Mouse (Mus musculus) heart, postnatal 0 days (tissue): ENCODE data around the gene Olfr171. TPM values are rescaled to one million over a fixed set of nuclear protein-coding genes. Genes with fewer than 3 reads are reported as not detected.
A peak's percentile ranks its signal among the peaks of the same experiment; 100 is the strongest.
"Not testable (repeated sequence)": the region's sequence is repeated elsewhere in the genome, so short reads cannot be mapped to it uniquely, and the experiment has no call there.

ENCODE experiments used
- ATAC-seq: fragments of 200-750 bp; cut with Nextera tagmentation; 2 replicates; pipeline ENCODE4 v1.8.0; 2017; ENCODE audit warnings: low read depth, moderate number of reproducible peaks, moderate library complexity; ENCODE audit not compliant: insufficient read depth
- DNase-seq: peaks from one replicate; pipeline ENCODE4 v3.0.0-alpha.2; 2016; ENCODE audit warnings: low spot score
- H3K27ac ChIP-seq: fragments of 300-500 bp; sonication (generic); 2 replicates; pipeline ENCODE4 v1.5.1; 2014; ENCODE audit warnings: low read depth, mild to moderate bottlenecking
- H3K27me3 ChIP-seq: fragments of 300-500 bp; sonication (generic); 2 replicates; pipeline ENCODE4 v1.6.1; 2014; ENCODE audit warnings: low read length, mixed read lengths; ENCODE audit not compliant: control insufficient read depth, insufficient read depth
- H3K36me3 ChIP-seq: fragments of 300-500 bp; sonication (generic); replicated peaks from 2 replicates; pipeline ENCODE4 v1.6.1; 2014; ENCODE audit warnings: low read length, mixed read lengths; ENCODE audit not compliant: control insufficient read depth, insufficient read depth
- H3K4me1 ChIP-seq: fragments of 300-500 bp; sonication (generic); 2 replicates; pipeline ENCODE4 v1.6.1; 2014; ENCODE audit warnings: antibody characterized with exemption; ENCODE audit not compliant: control insufficient read depth, insufficient read depth
- H3K4me2 ChIP-seq: fragments of 300-500 bp; sonication (generic); 2 replicates; pipeline ENCODE4 v1.6.1; 2014; ENCODE audit warnings: low read depth, mild to moderate bottlenecking, low read length, moderate library complexity
- H3K4me3 ChIP-seq: fragments of 300-500 bp; sonication (generic); 2 replicates; pipeline ENCODE4 v1.5.1; 2014; ENCODE audit warnings: low read depth, low read length
- H3K9ac ChIP-seq: fragments of 300-500 bp; sonication (generic); replicated peaks from 2 replicates; pipeline ENCODE4 v1.6.1; 2014; ENCODE audit warnings: low read depth, low read length, mixed read lengths
- H3K9me3 ChIP-seq: fragments of 300-500 bp; sonication (generic); replicated peaks from 2 replicates; pipeline ENCODE4 v1.6.1; 2016; ENCODE audit warnings: low read length; ENCODE audit not compliant: control insufficient read depth
- CTCF ChIP-seq: IDR thresholded peaks from 2 replicates; pipeline ENCODE4 v1.5.1; 2016; ENCODE audit warnings: antibody characterized with exemption, control low read depth, low read depth
- EP300 ChIP-seq: IDR thresholded peaks from 2 replicates; pipeline ENCODE4 v1.6.1; 2016; ENCODE audit warnings: antibody characterized with exemption, low read depth
- WGBS: fragments of 180-500 bp; shearing (Covaris S2); extraction: QIAGEN DNeasy Blood & Tissue Kit; methylation state at CpG from one replicate; pipeline ENCODE4 v1.1.7; 2014; 5-methylcytosine and 5-hydroxymethylcytosine counted together
- polyA plus RNA-seq: library from polyadenylated mRNA; unstranded; fragments of >200 nt; fragmentation: Nextera tagmentation; extraction: Ambion mirVana; gene quantifications from 2 replicates; pipeline ENCODE4 v1.2.1, GENCODE M21; 2015
- total RNA-seq: library from RNA; depleted of rRNA; stranded (reverse); fragments of >200 nt; gene quantifications from 2 replicates; pipeline ENCODE4 v1.2.3, GENCODE M21; 2014; ENCODE audit warnings: low replicate concordance; rRNA removed

Olfr171 gene
- total RNA-seq (not detected in 2 replicates), polyA plus RNA-seq (not detected in 2 replicates)

GRCm38 (mm10) chr16:19629816-19630215 is at the start of gene Olfr171:
TSS of gene Olfr171 (minus strand) at chr16:19629916.
- Histone ChIP-seq H3K4me1 (no peaks in the 10 kb centered on the region), H3K27me3 (no peaks in the 10 kb centered on the region), H3K27ac (no peak within 1 kb of the TSS), H3K36me3 (no peaks in the 10 kb centered on the region), H3K9me3 (no peaks in the 10 kb centered on the region), H3K4me3 (no peak within 1 kb of the TSS), H3K9ac (no peak within 1 kb of the TSS), H3K4me2 (no peak within 1 kb of the TSS)
- 70% methylated on average over 1 of the region's 1 CpGs for WGBS
- ATAC-seq: no peak
- TF ChIP-seq EP300: no peak
- no peak for TF ChIP-seq CTCF
- no peak for DNase-seq

GRCm38 (mm10) chr16:19670768-19671357 is 41.1 kb upstream of the Olfr171 start:
- TF ChIP-seq EP300 (no peak), CTCF (no peak)
- Histone ChIP-seq H3K9me3 (no peaks in the 10 kb centered on the region), H3K36me3 (no peaks in the 10 kb centered on the region), H3K4me3 (no peak overlapping the region), H3K4me1 (no peaks in the 10 kb centered on the region), H3K27ac (no peak overlapping the region), H3K9ac (no peak overlapping the region), H3K27me3 (no peaks in the 10 kb centered on the region), H3K4me2 (no peak overlapping the region)
- ATAC-seq (no peak), DNase-seq (no peak)
- WGBS: 76% methylated on average over 2 of the region's 2 CpGs

GRCm38 (mm10) chr16:19666312-19666711 is 36.6 kb upstream of the Olfr171 start:
- Histone ChIP-seq H3K27me3 (no peaks in the 10 kb centered on the region), H3K36me3 (no peaks in the 10 kb centered on the region), H3K27ac (no peak overlapping the region), H3K9me3 (no peaks in the 10 kb centered on the region), H3K4me2 (no peak overlapping the region), H3K9ac (no peak overlapping the region), H3K4me3 (no peak overlapping the region), H3K4me1 (no peaks in the 10 kb centered on the region)
- no peak for TF ChIP-seq EP300
- peak; percentile 42 for TF ChIP-seq CTCF
- peak; percentile 7 for DNase-seq
- ATAC-seq: no peak
- 47% methylated on average over 1 of the region's 1 CpGs for WGBS

GRCm38 (mm10) chr16:19611782-19612181 is 17.9 kb downstream of the Olfr171 start, which contains the start of gene Olfr170:
TSS of gene Olfr170 (minus strand) at chr16:19611882.
- H3K4me1 ChIP-seq, H3K27me3 ChIP-seq, H3K9me3 ChIP-seq, DNase-seq, H3K36me3 ChIP-seq, ATAC-seq, H3K4me3 ChIP-seq, H3K4me2 ChIP-seq, H3K27ac ChIP-seq, H3K9ac ChIP-seq: not testable (repeated sequence)
- WGBS: 62% methylated on average over 2 of the region's 2 CpGs

- Histone ChIP-seq H3K4me2 (no peak overlapping the region), H3K36me3 (no peaks in the 10 kb centered on the region), H3K27ac (no peak overlapping the region), H3K27me3 (no peaks in the 10 kb centered on the region), H3K9ac (no peak overlapping the region), H3K4me3 (no peak overlapping the region), H3K9me3 (no peaks in the 10 kb centered on the region), H3K4me1 (no peaks in the 10 kb centered on the region)
- 38% methylated on average over 2 of the region's 2 CpGs for WGBS
- TF ChIP-seq CTCF (no peak), EP300 (no peak)
- ATAC-seq (no peak), DNase-seq (no peak)
Measured at GRCm38 (mm10) chr16:19603166-19603565, 26.6 kb downstream of the Olfr171 start.

Other genes with a start within 250 kb of the Olfr171 start
- not detected in 2 replicates for gene Olfr165, start 206.8 kb downstream of the Olfr171 start, total RNA-seq
- gene Olfr165, start 206.8 kb downstream of the Olfr171 start, polyA plus RNA-seq: not detected in 2 replicates
- gene Olfr166, start 146.2 kb downstream of the Olfr171 start, total RNA-seq: not detected in 2 replicates
- not detected in 2 replicates for gene Olfr166, start 146.2 kb downstream of the Olfr171 start, polyA plus RNA-seq
- not detected in 2 replicates for gene Olfr167, start 107.7 kb downstream of the Olfr171 start, total RNA-seq
- not detected in 2 replicates for gene Olfr167, start 107.7 kb downstream of the Olfr171 start, polyA plus RNA-seq
- not detected in 2 replicates for gene Olfr168, start 94.4 kb downstream of the Olfr171 start, total RNA-seq
- not detected in 2 replicates for gene Olfr168, start 94.4 kb downstream of the Olfr171 start, polyA plus RNA-seq
- not detected in 2 replicates for gene Olfr169, start 58.1 kb downstream of the Olfr171 start, total RNA-seq
- gene Olfr169, start 58.1 kb downstream of the Olfr171 start, polyA plus RNA-seq: not detected in 2 replicates
- not detected in 2 replicates for gene Olfr170, start 18.0 kb downstream of the Olfr171 start, total RNA-seq
- not detected in 2 replicates for gene Olfr170, start 18.0 kb downstream of the Olfr171 start, polyA plus RNA-seq
- not detected in 2 replicates for gene Lamp3, start 76.5 kb upstream of the Olfr171 start, total RNA-seq
- 0.04 and 0.08 TPM in 2 replicates for gene Lamp3, start 76.5 kb upstream of the Olfr171 start, polyA plus RNA-seq
- 11.4 and 13.4 TPM in 2 replicates for gene B3gnt5, start 130.3 kb upstream of the Olfr171 start, total RNA-seq
- gene B3gnt5, start 130.3 kb upstream of the Olfr171 start, polyA plus RNA-seq: 2.8 and 4.5 TPM in 2 replicates